Mouse (Mus musculus) liver, embryonic 12.5 days (tissue): ENCODE measurements at regions not wholly inside any gene's neighbourhood (a gene's known extent, or its start where the extent isn't known, plus 50 kb on each side); places are given as distances from the start of the nearest gene placed in this dataset.

ENCODE experiments used
- ATAC-seq: fragments of 200-750 bp; cut with Nextera tagmentation; 2 replicates; pipeline ENCODE4 v1.8.0; 2017; ENCODE audit warnings: moderate number of reproducible peaks, mild to moderate bottlenecking, moderate library complexity
- H3K27ac ChIP-seq: fragments of 300-500 bp; sonication (generic); 2 replicates; pipeline ENCODE4 v1.5.1; 2016; ENCODE audit warnings: mild to moderate bottlenecking
- H3K27me3 ChIP-seq: fragments of 300-500 bp; sonication (generic); replicated peaks from 2 replicates; pipeline ENCODE4 v1.6.1; 2016; ENCODE audit warnings: mild to moderate bottlenecking, moderate library complexity
- H3K36me3 ChIP-seq: fragments of 300-500 bp; sonication (generic); 2 replicates; pipeline ENCODE4 v1.6.1; 2016; ENCODE audit warnings: mild to moderate bottlenecking, moderate library complexity
- H3K4me1 ChIP-seq: fragments of 300-500 bp; sonication (generic); 2 replicates; pipeline ENCODE4 v1.6.1; 2016
- H3K4me2 ChIP-seq: fragments of 300-500 bp; sonication (generic); 2 replicates; pipeline ENCODE4 v1.6.1; 2016; ENCODE audit warnings: mild to moderate bottlenecking, moderate library complexity
- H3K4me3 ChIP-seq: fragments of 300-500 bp; sonication (generic); 2 replicates; pipeline ENCODE4 v1.5.1; 2016; ENCODE audit warnings: mild to moderate bottlenecking, moderate library complexity
- H3K9ac ChIP-seq: fragments of 300-500 bp; sonication (generic); 2 replicates; pipeline ENCODE4 v1.6.1; 2016; ENCODE audit warnings: mild to moderate bottlenecking, moderate library complexity
- H3K9me3 ChIP-seq: fragments of 300-500 bp; sonication (generic); replicated peaks from 2 replicates; pipeline ENCODE4 v1.6.1; 2016; ENCODE audit warnings: mild to moderate bottlenecking, moderate library complexity
- WGBS: fragments of 180-500 bp; shearing (Covaris S2); methylation state at CpG from one replicate; pipeline ENCODE4 v1.1.7; 2016; ENCODE audit not compliant: insufficient replicate concordance; 5-methylcytosine and 5-hydroxymethylcytosine counted together

DNA sequence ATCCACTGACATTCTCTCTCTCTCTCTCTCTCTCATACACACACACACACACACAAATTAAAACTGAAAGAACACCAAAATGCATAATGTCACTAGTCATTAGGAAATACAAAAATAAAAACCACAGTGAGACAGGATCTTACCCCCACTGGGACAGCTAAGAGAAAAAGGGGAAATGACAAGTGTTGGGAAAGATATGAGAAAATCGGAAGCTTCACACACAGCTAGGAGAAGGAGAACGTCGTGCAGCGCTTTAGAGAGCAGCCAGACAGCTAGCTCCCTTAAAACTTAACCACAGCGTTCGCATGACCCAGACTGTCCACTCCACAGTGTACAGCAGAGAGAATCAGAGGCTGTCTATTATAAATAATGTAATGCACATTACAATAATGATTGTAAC, 60.1 kb upstream of the Tlk1 start:
- peak overlapping the region; percentile 21 for H3K4me2 ChIP-seq
- WGBS, result 19% methylated on average over 6 of the region's 6 CpGs
- ATAC-seq, result no peak
- H3K9me3 ChIP-seq, result no peaks in the 10 kb centered on the region
- peaks cover 26% of the 10 kb centered on the region for H3K4me1 ChIP-seq
- H3K27ac ChIP-seq, result no peak overlapping the region
- H3K4me3 ChIP-seq, result no peak overlapping the region
- no peaks in the 10 kb centered on the region for H3K27me3 ChIP-seq
- H3K9ac ChIP-seq, result no peak overlapping the region
- H3K36me3 ChIP-seq, result no peaks in the 10 kb centered on the region

DNA sequence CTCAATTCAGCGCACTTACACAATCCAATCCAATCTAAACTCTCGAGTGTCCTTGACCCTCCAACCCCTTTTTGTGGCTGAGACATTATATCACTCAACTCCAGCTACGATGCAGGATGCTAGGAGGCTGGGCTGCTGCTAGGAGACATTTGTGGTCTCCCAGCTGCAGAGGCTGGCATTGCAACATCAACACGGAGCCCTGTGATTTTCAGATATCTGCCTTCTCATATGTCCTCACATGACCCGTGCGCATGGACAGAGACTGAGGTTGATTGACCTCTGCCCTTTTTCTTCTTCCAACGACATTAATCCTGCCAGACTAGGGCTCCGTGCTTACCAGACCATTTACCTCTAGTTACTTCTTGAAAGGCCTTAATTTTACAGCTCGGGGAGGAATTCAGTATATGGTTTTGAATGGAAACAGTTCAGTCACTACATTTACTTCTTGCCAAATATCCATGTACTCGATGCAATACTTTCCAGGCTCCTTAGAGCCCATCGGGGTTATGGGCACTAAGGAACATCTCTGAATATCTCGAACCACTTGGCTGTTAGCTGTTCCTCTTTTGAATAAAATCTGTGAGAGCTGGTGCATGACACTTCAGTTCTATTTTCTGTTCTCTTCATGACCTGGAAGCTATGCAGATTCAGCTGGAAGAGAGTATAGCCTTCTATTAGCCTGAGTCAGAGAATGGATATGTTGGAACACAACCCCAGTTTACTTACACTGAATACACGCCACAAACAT, 52.0 kb upstream of the Tlk1 start:
- Histone ChIP-seq H3K36me3 (no peaks in the 10 kb centered on the region), H3K27ac (no peak overlapping the region), H3K4me3 (no peak overlapping the region), H3K9me3 (no peaks in the 10 kb centered on the region), H3K4me2 (no peak overlapping the region), H3K4me1 (peaks cover 7% of the 10 kb centered on the region; the same call in 1 of the 2 replicates), H3K9ac (no peak overlapping the region), H3K27me3 (0 out of 2 replicates have a peak, but pooled peaks cover 5% of the 10 kb centered on the region)
- no peak for ATAC-seq
- WGBS, result 64% methylated on average over 13 of the region's 13 CpGs

DNA sequence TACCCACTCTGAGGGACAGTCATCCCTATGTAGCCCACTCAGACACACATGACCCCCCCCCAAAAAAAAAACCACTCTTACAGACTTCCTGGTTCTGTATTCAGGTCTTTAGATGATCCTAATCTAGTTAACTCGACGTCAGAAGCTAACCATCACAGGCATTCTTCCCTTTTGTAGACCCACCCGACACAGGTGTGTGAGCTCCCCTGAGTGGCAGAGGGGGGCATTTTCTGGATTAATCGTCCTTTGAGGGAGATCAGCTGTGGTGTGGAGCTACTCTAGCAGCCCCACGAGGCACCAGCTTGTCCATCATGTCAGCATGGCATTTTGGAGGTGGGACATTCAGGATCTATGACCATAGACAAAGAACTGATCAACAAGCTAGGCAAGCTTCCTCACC, 50.7 kb upstream of the Tlk1 start:
- no peak overlapping the region for H3K4me2 ChIP-seq
- no peaks in the 10 kb centered on the region for H3K36me3 ChIP-seq
- H3K9me3 ChIP-seq, result no peaks in the 10 kb centered on the region
- H3K27ac ChIP-seq, result no peak overlapping the region
- no peak overlapping the region for H3K4me3 ChIP-seq
- no peak overlapping the region for H3K9ac ChIP-seq
- 51% methylated on average over 5 of the region's 5 CpGs for WGBS
- ATAC-seq, result no peak
- H3K4me1 ChIP-seq, result peaks cover 15% of the 10 kb centered on the region
- H3K27me3 ChIP-seq, result 0 out of 2 replicates have a peak, but pooled peaks cover 5% of the 10 kb centered on the region
